Mouse (Mus musculus) ES-E14 (cell line): ENCODE data around the gene Fam151a. TPM values are rescaled to one million over a fixed set of nuclear protein-coding genes. Genes with fewer than 3 reads are reported as not detected.
"Not testable (repeated sequence)": the region's sequence is repeated elsewhere in the genome, so short reads cannot be mapped to it uniquely, and the experiment has no call there.

Experiments
- DNase-seq: peaks from one replicate; pipeline ENCODE4 v3.0.0-alpha.2; 2013; ENCODE audit warnings: low read depth, low spot score
- H3K27ac ChIP-seq: 2 replicates; pipeline ENCODE4 v1.5.1; 2012; ENCODE audit warnings: low read depth, mild to moderate bottlenecking, low read length, moderate library complexity, mixed read lengths; ENCODE audit not compliant: poor library complexity, insufficient read depth, severe bottlenecking
- H3K36me3 ChIP-seq: 2 replicates; pipeline ENCODE4 v1.6.1; 2012; ENCODE audit warnings: mild to moderate bottlenecking, low read length, moderate library complexity, mixed read lengths; ENCODE audit not compliant: control insufficient read depth, poor library complexity, insufficient read depth, severe bottlenecking
- H3K4me1 ChIP-seq, 2 experiments: fragments of 150-350 bp in 1 of 2; sonication (generic) in 1 of 2; 2 replicates each; pipeline ENCODE4 v1.6.1; 2012; ENCODE audit warnings: low read length in 2 of 2, mild to moderate bottlenecking in 1 of 2, mixed read lengths in 1 of 2; ENCODE audit not compliant: control insufficient read depth in 2 of 2, insufficient read depth in 2 of 2, poor library complexity in 1 of 2
- H3K4me3 ChIP-seq, 2 experiments: fragments of 150-350 bp in 1 of 2; sonication (generic) in 1 of 2; 2 replicates each; pipeline ENCODE4 v1.5.1; 2012; ENCODE audit warnings: low read length in 2 of 2, low read depth in 1 of 2, mild to moderate bottlenecking in 1 of 2, mixed read lengths in 1 of 2; ENCODE audit not compliant: insufficient read depth in 1 of 2, poor library complexity in 1 of 2, severe bottlenecking in 1 of 2
- H3K9ac ChIP-seq: 2 replicates; pipeline ENCODE4 v1.6.1; 2012; ENCODE audit warnings: low read depth, mild to moderate bottlenecking, low read length, mixed read lengths; ENCODE audit not compliant: poor library complexity, insufficient read depth, severe bottlenecking
- H3K9me3 ChIP-seq: fragments of 150-350 bp; sonication (generic); 2 replicates; pipeline ENCODE4 v1.6.1; 2012; ENCODE audit warnings: low read depth, mild to moderate bottlenecking, low read length; ENCODE audit not compliant: control insufficient read depth, insufficient read depth
- CHD2 ChIP-seq: IDR thresholded peaks from 2 replicates; pipeline ENCODE4 v1.6.1; 2014; ENCODE audit warnings: mild to moderate bottlenecking, low read depth, low read length, inconsistent platforms
- HCFC1 ChIP-seq: IDR thresholded peaks from 2 replicates; pipeline ENCODE4 v1.6.1; 2012; ENCODE audit warnings: low read length, inconsistent platforms, borderline replicate concordance; ENCODE audit not compliant: insufficient read depth
- MAFK ChIP-seq: IDR thresholded peaks from 2 replicates; pipeline ENCODE4 v1.6.1; 2014; ENCODE audit warnings: mild to moderate bottlenecking, low read depth, low read length, inconsistent platforms; ENCODE audit not compliant: insufficient read depth
- ZC3H11A ChIP-seq: IDR thresholded peaks from 2 replicates; pipeline ENCODE4 v1.6.1; 2012; ENCODE audit warnings: low read depth, mild to moderate bottlenecking, inconsistent platforms, low read length, borderline replicate concordance
- ZNF384 ChIP-seq: IDR thresholded peaks from 2 replicates; pipeline ENCODE4 v1.6.1; 2012; ENCODE audit warnings: low read depth, low read length, inconsistent platforms
- in situ Hi-C, 2 experiments: fragments of 600-800 bp; cut with MboI; formaldehyde crosslinking; loops; one replicate each; pipeline ENCODE4 v1.15.1; 2025; ENCODE audit warnings: low sequenced_read_pairs in 2 of 2, inconsistent platforms in 1 of 2; ENCODE audit not compliant: unreplicated experiment in 2 of 2
- total RNA-seq: library from RNA; depleted of rRNA; stranded (reverse); fragments of 300-350 nt; gene quantifications from 2 replicates; pipeline ENCODE4 v1.2.3, GENCODE M21; 2012

Fam151a gene
- total RNA-seq, 1 experiment: 2.2 TPM

DNA sequence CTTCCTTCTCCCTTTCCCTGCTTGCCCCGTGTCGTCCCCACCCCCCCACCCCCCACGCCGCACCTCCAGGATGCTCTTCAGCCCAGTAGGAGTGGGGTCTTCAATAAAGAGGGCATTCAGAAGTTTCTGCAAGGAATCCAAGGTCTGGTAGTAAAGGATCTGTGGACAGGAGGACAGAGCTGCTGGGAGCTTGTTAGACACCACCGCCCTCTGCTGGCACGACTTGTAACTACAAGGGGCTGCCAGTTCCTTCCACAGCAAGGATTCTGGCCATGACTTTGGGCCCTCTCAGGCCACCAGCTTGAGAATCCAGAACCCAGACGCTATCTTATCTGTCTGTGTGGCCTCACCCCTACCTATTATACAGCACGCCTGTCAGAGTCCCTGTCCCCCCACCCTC is 25.3 kb upstream of the Fam151a start:
- DNase-seq: peak; percentile 74
- in situ Hi-C loops: loop anchor here in 1 of 2 experiments (5.0 kb wide), 1 partner anchor 76 kb away; no protein-coding TSS in a partner anchor
- Histone ChIP-seq H3K9me3 (no peaks in the 10 kb centered on the region), H3K27ac (peak overlapping the region; percentile 51; the same call in 1 of the 2 replicates), H3K4me3 (no peak overlapping the region), H3K9ac (peak overlapping the region; percentile 14; the same call in 1 of the 2 replicates), H3K36me3 (no peaks in the 10 kb centered on the region), H3K4me1 (peaks cover 4 to 20% of the 10 kb centered on the region in 2 experiments; a peak in 3 of 4 replicates)
- TF ChIP-seq ZC3H11A: peak; percentile 83
- no peak for TF ChIP-seq HCFC1

DNA sequence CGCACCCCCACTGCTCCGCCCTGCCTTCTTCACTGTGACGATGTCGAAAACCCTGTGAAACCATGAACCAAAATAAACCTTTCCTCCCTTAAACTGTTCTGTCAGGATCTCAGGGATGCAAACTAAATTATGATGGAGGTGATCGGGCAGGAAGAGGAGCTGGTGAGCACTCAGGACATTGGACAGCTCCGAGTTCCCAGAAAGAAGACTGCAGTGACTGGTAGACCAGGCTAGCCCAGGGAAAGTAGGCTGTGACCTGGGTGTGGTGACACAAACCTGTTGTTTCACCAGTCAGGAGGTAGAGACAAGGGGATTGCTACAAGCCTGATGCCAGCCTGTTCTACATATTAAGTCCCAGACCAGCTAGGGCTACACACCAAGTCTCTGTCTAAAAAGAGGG is 20.1 kb upstream of the Fam151a start:
- Histone ChIP-seq H3K9me3 (no peaks in the 10 kb centered on the region), H3K4me3 (no peak overlapping the region)

GRCm38 (mm10) chr4:106720631-106721030 is 13.1 kb upstream of the Fam151a start:
- Histone ChIP-seq H3K9me3 (no peaks in the 10 kb centered on the region), H3K9ac (no peak overlapping the region), H3K27ac (no peak overlapping the region), H3K4me3 (no peak overlapping the region), H3K4me1 (no peaks in the 10 kb centered on the region), H3K36me3 (no peaks in the 10 kb centered on the region)
- in situ Hi-C loops: no loop called here
- DNase-seq: no peak
- TF ChIP-seq ZC3H11A (no peak), MAFK (no peak), ZNF384 (no peak), HCFC1 (no peak), CHD2 (no peak)

More for the DNA sequence above, 20.1 kb upstream of the Fam151a start:
- DNase-seq: no peak
- TF ChIP-seq MAFK (no peak), HCFC1 (no peak), ZC3H11A (no peak), CHD2 (no peak), ZNF384 (no peak)
- Histone ChIP-seq H3K27ac (no peak overlapping the region), H3K4me1 (no peaks in the 10 kb centered on the region), H3K9ac (no peak overlapping the region), H3K36me3 (no peaks in the 10 kb centered on the region)
- in situ Hi-C loops: loop anchor here in 1 of 2 experiments (10.0 kb wide), 1 partner anchor 99 kb away; the partner anchor contains the start of gene Lexm

GRCm38 (mm10) chr4:106730814-106731213 is 2.9 kb upstream of the Fam151a start, which contains the start of gene Mroh7:
Mroh7 (minus strand) TSS chr4:106730925.
- H3K9me3 ChIP-seq: no peaks in the 10 kb centered on the region
- no peaks in the 10 kb centered on the region for H3K36me3 ChIP-seq
- H3K9ac ChIP-seq: no peak within 1 kb of the TSS
- H3K4me1 ChIP-seq: no peaks in the 10 kb centered on the region
- H3K27ac ChIP-seq: no peak within 1 kb of the TSS
- in situ Hi-C loops: no loop called here
- H3K4me3 ChIP-seq: no peak within 1 kb of the TSS
- no peak for DNase-seq
- TF ChIP-seq ZC3H11A (no peak), HCFC1 (no peak), CHD2 (no peak), MAFK (no peak), ZNF384 (no peak)

DNA sequence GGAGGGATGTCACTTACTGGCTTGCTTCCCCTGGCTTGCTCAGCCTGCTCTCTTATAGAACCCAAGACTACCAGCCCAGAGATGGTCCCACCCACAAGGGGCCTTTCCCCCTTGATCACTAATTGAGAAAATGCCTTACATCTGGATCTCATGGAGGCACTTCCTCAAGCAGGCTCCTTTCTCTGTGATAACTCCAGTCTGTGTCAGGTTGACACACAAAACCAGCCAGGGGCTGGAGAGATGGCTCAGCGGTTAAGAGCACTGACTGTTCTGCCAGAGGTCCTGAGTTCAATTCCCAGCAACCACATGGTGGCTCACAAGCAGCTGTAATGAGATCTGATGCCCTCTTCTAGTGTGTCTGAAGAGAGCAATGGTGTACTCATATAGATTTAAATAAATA is 3.2 kb downstream of the Fam151a start:
- not testable (repeated sequence) for DNase-seq

More for the DNA sequence above, 3.2 kb downstream of the Fam151a start:
- H3K9me3 ChIP-seq, in situ Hi-C loops, H3K4me1 ChIP-seq, H3K4me3 ChIP-seq, H3K9ac ChIP-seq, H3K36me3 ChIP-seq, H3K27ac ChIP-seq: not testable (repeated sequence)
